Mouse (Mus musculus) lung, embryonic 14.5 days (tissue): Measurements from ENCODE around the gene Phf14. TPM values are rescaled to one million over a fixed set of nuclear protein-coding genes. Genes with fewer than 3 reads are reported as not detected.

ENCODE experiments used
- ATAC-seq: fragments of 200-750 bp; cut with Nextera tagmentation; 2 replicates; pipeline ENCODE4 v1.8.0; 2017; ENCODE audit warnings: mild to moderate bottlenecking, moderate TSS enrichment, moderate library complexity; ENCODE audit not compliant: insufficient read depth
- DNase-seq: peaks from one replicate; pipeline ENCODE4 v3.0.0-alpha.2; 2015
- H3K27ac ChIP-seq: fragments of 300-500 bp; sonication (generic); 2 replicates; pipeline ENCODE4 v1.5.1; 2014; ENCODE audit warnings: low read depth, mild to moderate bottlenecking, moderate library complexity
- H3K27me3 ChIP-seq: fragments of 300-500 bp; sonication (generic); 2 replicates; pipeline ENCODE4 v1.6.1; 2014; ENCODE audit warnings: low read length, control low read depth; ENCODE audit not compliant: insufficient read depth
- H3K36me3 ChIP-seq: fragments of 300-500 bp; sonication (generic); 2 replicates; pipeline ENCODE4 v1.6.1; 2014; ENCODE audit warnings: control low read depth; ENCODE audit not compliant: insufficient read depth
- H3K4me1 ChIP-seq: fragments of 300-500 bp; sonication (generic); 2 replicates; pipeline ENCODE4 v1.6.1; 2014; ENCODE audit warnings: antibody characterized with exemption, control low read depth; ENCODE audit not compliant: insufficient read depth
- H3K4me2 ChIP-seq: fragments of 300-500 bp; sonication (generic); 2 replicates; pipeline ENCODE4 v1.6.1; 2014; ENCODE audit warnings: mild to moderate bottlenecking
- H3K4me3 ChIP-seq: fragments of 300-500 bp; sonication (generic); 2 replicates; pipeline ENCODE4 v1.5.1; 2014; ENCODE audit warnings: low read depth, low read length
- H3K9ac ChIP-seq: fragments of 300-500 bp; sonication (generic); 2 replicates; pipeline ENCODE4 v1.6.1; 2014
- H3K9me3 ChIP-seq: fragments of 300-500 bp; sonication (generic); 2 replicates; pipeline ENCODE4 v1.6.1; 2016; ENCODE audit warnings: low read depth, low read length, control low read depth
- CTCF ChIP-seq: IDR thresholded peaks from 2 replicates; pipeline ENCODE4 v1.5.1; 2016; ENCODE audit warnings: antibody characterized with exemption, low read depth
- WGBS: fragments of 180-500 bp; shearing (Covaris S2); extraction: QIAGEN DNeasy Blood & Tissue Kit; methylation state at CpG from one replicate; pipeline ENCODE4 v1.1.7; 2014; 5-methylcytosine and 5-hydroxymethylcytosine counted together
- polyA plus RNA-seq: library from polyadenylated mRNA; unstranded; fragments of >200 nt; fragmentation: Nextera tagmentation; extraction: Ambion mirVana; gene quantifications from 2 replicates; pipeline ENCODE4 v1.2.1, GENCODE M21; 2014

Gene Phf14
- polyA plus RNA-seq, 1 experiment from 2014 or later = 71.6 TPM

GRCm38 (mm10) chr6:11927485-11927884 is 19.9 kb downstream of the Phf14 start:
- 0 out of 2 replicates have a peak overlapping the region, but pooled peaks have one; percentile 85 for H3K4me3 ChIP-seq
- no peak for TF ChIP-seq CTCF

GRCm38 (mm10) chr6:11933403-11933802 is 25.8 kb downstream of the Phf14 start:
- DNase-seq (no peak), ATAC-seq (no peak)
- no peak overlapping the region for H3K27ac ChIP-seq
- no peaks in the 10 kb centered on the region for H3K9me3 ChIP-seq
- no peak overlapping the region for H3K4me2 ChIP-seq
- H3K36me3 ChIP-seq = peaks cover 16% of the 10 kb centered on the region
- no peak overlapping the region for H3K4me3 ChIP-seq
- H3K9ac ChIP-seq = no peak overlapping the region
- WGBS = 91% methylated on average over 7 of the region's 7 CpGs
- no peak for TF ChIP-seq CTCF
- H3K27me3 ChIP-seq = no peaks in the 10 kb centered on the region
- H3K4me1 ChIP-seq = no peaks in the 10 kb centered on the region

More at GRCm38 (mm10) chr6:11927485-11927884, 19.9 kb downstream of the Phf14 start:
- WGBS = 54% methylated on average over 6 of the region's 6 CpGs
- Histone ChIP-seq H3K27me3 (no peaks in the 10 kb centered on the region), H3K4me2 (peak overlapping the region; percentile 74), H3K36me3 (peaks cover 12% of the 10 kb centered on the region), H3K9ac (no peak overlapping the region), H3K27ac (no peak overlapping the region), H3K9me3 (no peaks in the 10 kb centered on the region), H3K4me1 (0 out of 2 replicates have a peak, but pooled peaks cover 3% of the 10 kb centered on the region)
- DNase-seq (peak; percentile 32), ATAC-seq (no peak)

- Histone ChIP-seq H3K4me2 (no peak overlapping the region), H3K9me3 (no peaks in the 10 kb centered on the region), H3K4me1 (no peaks in the 10 kb centered on the region), H3K27me3 (no peaks in the 10 kb centered on the region), H3K9ac (no peak overlapping the region), H3K27ac (no peak overlapping the region), H3K36me3 (peaks cover 47% of the 10 kb centered on the region), H3K4me3 (no peak overlapping the region)
- DNase-seq (no peak), ATAC-seq (no peak)
- TF ChIP-seq CTCF = no peak
Observed at GRCm38 (mm10) chr6:11940895-11941294, 33.3 kb downstream of the Phf14 start.

- H3K4me3 ChIP-seq = no peak overlapping the region
- no peak overlapping the region for H3K4me2 ChIP-seq
- H3K27me3 ChIP-seq = no peaks in the 10 kb centered on the region
- no peak for DNase-seq
- H3K9ac ChIP-seq = no peak overlapping the region
- H3K9me3 ChIP-seq = no peaks in the 10 kb centered on the region
- 92% methylated on average over 4 of the region's 4 CpGs for WGBS
- no peaks in the 10 kb centered on the region for H3K4me1 ChIP-seq
- no peak for TF ChIP-seq CTCF
- no peak for ATAC-seq
- H3K36me3 ChIP-seq = peaks cover 52% of the 10 kb centered on the region
- no peak overlapping the region for H3K27ac ChIP-seq
Observed at GRCm38 (mm10) chr6:11942089-11942488, 34.5 kb downstream of the Phf14 start.

GRCm38 (mm10) chr6:11948100-11948499 is 40.5 kb downstream of the Phf14 start:
- Histone ChIP-seq H3K9ac (no peak overlapping the region), H3K27ac (no peak overlapping the region), H3K4me1 (no peaks in the 10 kb centered on the region), H3K4me2 (no peak overlapping the region), H3K27me3 (no peaks in the 10 kb centered on the region), H3K4me3 (no peak overlapping the region), H3K9me3 (no peaks in the 10 kb centered on the region), H3K36me3 (peaks cover 38% of the 10 kb centered on the region)
- TF ChIP-seq CTCF = no peak
- 89% methylated on average over 1 of the region's 1 CpGs for WGBS
- ATAC-seq (no peak), DNase-seq (no peak)

- no peaks in the 10 kb centered on the region for H3K9me3 ChIP-seq
- H3K4me3 ChIP-seq = no peak overlapping the region
- no peak for DNase-seq
- H3K27me3 ChIP-seq = no peaks in the 10 kb centered on the region
- ATAC-seq = no peak
- no peaks in the 10 kb centered on the region for H3K4me1 ChIP-seq
- 86% methylated on average over 7 of the region's 7 CpGs for WGBS
- H3K36me3 ChIP-seq = peaks cover 19% of the 10 kb centered on the region
- H3K27ac ChIP-seq = no peak overlapping the region
- no peak for TF ChIP-seq CTCF
- no peak overlapping the region for H3K9ac ChIP-seq
- H3K4me2 ChIP-seq = no peak overlapping the region
Observed at GRCm38 (mm10) chr6:11960172-11960571, 52.6 kb downstream of the Phf14 start.

GRCm38 (mm10) chr6:11993782-11994181 is 86.2 kb downstream of the Phf14 start:
- Histone ChIP-seq H3K9me3 (no peaks in the 10 kb centered on the region), H3K4me3 (no peak overlapping the region), H3K4me1 (no peaks in the 10 kb centered on the region), H3K27ac (no peak overlapping the region), H3K4me2 (no peak overlapping the region), H3K36me3 (peaks cover 36% of the 10 kb centered on the region), H3K27me3 (no peaks in the 10 kb centered on the region), H3K9ac (no peak overlapping the region)
- 95% methylated on average over 1 of the region's 1 CpGs for WGBS
- no peak for DNase-seq
- ATAC-seq = no peak
- no peak for TF ChIP-seq CTCF

- DNase-seq (peak; percentile 29), ATAC-seq (no peak)
- WGBS = 69% methylated on average over 4 of the region's 4 CpGs
- no peak overlapping the region for H3K4me3 ChIP-seq
- no peak overlapping the region for H3K4me2 ChIP-seq
- H3K9me3 ChIP-seq = no peaks in the 10 kb centered on the region
- no peak overlapping the region for H3K9ac ChIP-seq
- no peak for TF ChIP-seq CTCF
- peak overlapping the region; percentile 30 for H3K27ac ChIP-seq
- no peaks in the 10 kb centered on the region for H3K27me3 ChIP-seq
- peaks cover 39% of the 10 kb centered on the region for H3K36me3 ChIP-seq
- no peaks in the 10 kb centered on the region for H3K4me1 ChIP-seq
Observed at GRCm38 (mm10) chr6:11998576-11998975, 91.0 kb downstream of the Phf14 start.
